Mouse (Mus musculus) spleen, postnatal 10 days (tissue): Measurements from ENCODE around the gene Ccser2.

Experiments used
- DNase-seq, 2 experiments: peaks; one replicate each; pipeline ENCODE4 v3.0.0; 2021 to 2022; ENCODE audit warnings: low spot score in 2 of 2

The Ccser2 gene

GRCm38 (mm10) chr14:36868769-36869362 is 99.7 kb downstream of the Ccser2 start:
- no peak for DNase-seq

- peak; percentile 23 to 71 for DNase-seq
Observed at GRCm38 (mm10) chr14:36866966-36867700, 101.4 kb downstream of the Ccser2 start.

- DNase-seq, result peak; percentile 82 to 93
Observed at GRCm38 (mm10) chr14:36863877-36864489, 104.6 kb downstream of the Ccser2 start.

GRCm38 (mm10) chr14:36862387-36862786 is 106.2 kb downstream of the Ccser2 start:
- DNase-seq, result peak in 1 of 2 experiments; percentile 63

DNA sequence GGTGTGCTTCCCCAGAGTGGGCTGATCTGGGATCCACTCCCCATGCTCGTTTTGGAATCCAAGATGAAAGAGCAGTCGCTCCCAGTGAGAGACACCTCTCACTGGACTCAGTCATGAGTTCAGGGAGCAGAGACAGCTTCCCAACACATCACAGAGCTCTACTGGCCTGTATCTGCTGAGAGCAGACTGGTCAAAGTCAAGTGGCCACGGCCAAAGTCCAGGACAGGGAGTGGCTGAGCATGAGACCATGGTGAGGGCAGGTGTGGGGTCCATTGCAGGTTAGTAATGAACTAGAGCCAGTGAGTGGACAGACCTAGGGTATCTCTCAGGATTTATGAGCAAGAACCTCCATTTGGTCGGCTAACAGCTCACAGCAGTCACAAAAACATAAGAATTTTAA is 109.6 kb downstream of the Ccser2 start:
- DNase-seq, result no peak

- no peak for DNase-seq
Observed at GRCm38 (mm10) chr14:36852972-36853371, 115.6 kb downstream of the Ccser2 start.

DNA sequence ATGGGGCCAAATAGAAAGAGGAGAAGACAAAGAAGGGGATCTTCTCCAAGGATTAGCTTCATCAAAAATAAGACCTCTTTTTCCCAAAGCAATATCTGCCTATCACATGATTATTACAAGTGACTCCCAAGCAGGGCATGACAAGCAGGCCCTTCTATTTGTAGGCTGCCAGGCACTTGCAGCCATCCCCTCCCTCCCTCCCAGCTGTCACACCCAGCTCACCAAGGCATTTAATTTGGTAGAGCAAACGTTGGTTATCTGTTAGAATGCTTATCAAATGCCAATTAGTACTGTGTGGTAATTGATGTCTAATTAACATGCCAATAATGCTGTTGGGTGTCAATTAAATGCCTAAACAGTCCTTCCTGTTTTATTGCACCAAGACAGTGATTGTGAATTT is 119.7 kb downstream of the Ccser2 start:
- DNase-seq, result no peak
